Mouse (Mus musculus) heart, adult 2 months (tissue): ENCODE data around the gene Grwd1.

Experiments
- CTCF ChIP-seq: fragments of 200-600 bp; IDR thresholded peaks from 2 replicates; pipeline ENCODE4 v1.8.1; 2022; ENCODE audit warnings: antibody characterized with exemption, mild to moderate bottlenecking, moderate library complexity
- EP300 ChIP-seq: fragments of 200-500 bp; IDR thresholded peaks from 2 replicates; pipeline ENCODE4 v1.6.1; 2011; ENCODE audit warnings: low read depth, low read length, control low read depth; ENCODE audit not compliant: insufficient read depth
- POLR2A ChIP-seq: fragments of 200-500 bp; IDR thresholded peaks from 2 replicates; pipeline ENCODE4 v1.6.1; 2011; ENCODE audit warnings: mild to moderate bottlenecking, low read depth, low read length, control low read depth; ENCODE audit not compliant: insufficient read depth

DNA sequence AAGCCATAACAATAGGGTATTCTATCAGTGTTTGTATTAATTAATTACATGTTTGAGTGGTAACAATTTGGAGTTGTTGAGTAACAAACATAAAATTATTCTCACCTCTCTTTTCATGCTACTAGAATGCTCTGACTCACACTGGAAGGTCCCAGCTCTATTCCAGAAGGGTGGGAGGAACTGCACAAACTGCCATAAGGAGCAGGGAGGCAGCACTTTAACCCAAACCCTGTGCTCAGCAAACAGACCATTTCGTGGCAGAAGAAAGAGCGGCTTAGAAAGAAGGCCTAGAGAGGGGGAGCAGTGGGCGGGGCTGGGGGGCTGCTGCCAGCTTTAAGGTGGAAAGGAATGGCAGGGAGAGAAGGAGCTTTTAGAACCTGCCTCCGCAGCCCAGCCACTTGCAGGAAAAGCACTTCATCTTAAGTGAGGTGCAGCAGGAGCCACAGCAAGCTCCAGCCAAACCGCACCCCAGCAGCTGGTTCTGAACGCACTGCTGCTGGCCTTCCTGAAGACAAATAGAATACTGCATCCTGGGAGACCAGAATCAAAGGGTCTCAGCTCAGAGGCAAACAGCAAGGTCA, 17.8 kb upstream of the Grwd1 start:
- TF ChIP-seq POLR2A (no peak), CTCF (no peak), EP300 (no peak)
